Mouse (Mus musculus) ES-Bruce4 (cell line): ENCODE data around the gene Gm10282. TPM values are rescaled to one million over a fixed set of nuclear protein-coding genes. Genes with fewer than 3 reads are reported as not detected.

ENCODE experiments used
- H3K27ac ChIP-seq: 2 replicates; pipeline ENCODE4 v1.5.1; 2012; ENCODE audit warnings: low read length, inconsistent platforms; ENCODE audit not compliant: insufficient read depth
- H3K27me3 ChIP-seq: 2 replicates; pipeline ENCODE4 v1.6.1; 2012; ENCODE audit warnings: mild to moderate bottlenecking, low read length, inconsistent platforms; ENCODE audit not compliant: control insufficient read depth, poor library complexity, insufficient read depth, severe bottlenecking
- H3K36me3 ChIP-seq: 2 replicates; pipeline ENCODE4 v1.6.1; 2012; ENCODE audit warnings: inconsistent platforms, mild to moderate bottlenecking, low read length, moderate library complexity; ENCODE audit not compliant: control insufficient read depth, poor library complexity, insufficient read depth, severe bottlenecking
- H3K4me1 ChIP-seq: one replicate; pipeline ENCODE4 v1.8.1; 2011; ENCODE audit warnings: low read length; ENCODE audit not compliant: control insufficient read depth, insufficient read depth
- H3K4me3 ChIP-seq: 2 replicates; pipeline ENCODE4 v1.5.1; 2011; ENCODE audit warnings: low read depth, mild to moderate bottlenecking, low read length
- H3K9ac ChIP-seq: 2 replicates; pipeline ENCODE4 v1.6.1; 2012; ENCODE audit warnings: low read depth, mild to moderate bottlenecking, inconsistent platforms; ENCODE audit not compliant: poor library complexity, severe bottlenecking
- H3K9me3 ChIP-seq: replicated peaks from 2 replicates; pipeline ENCODE4 v1.6.1; 2012; ENCODE audit warnings: mild to moderate bottlenecking, low read length, inconsistent platforms; ENCODE audit not compliant: control insufficient read depth, poor library complexity, insufficient read depth, severe bottlenecking
- CTCF ChIP-seq: IDR thresholded peaks from one replicate; pipeline ENCODE4 v1.8.1; 2011; ENCODE audit warnings: low read depth, low read length
- EP300 ChIP-seq: IDR thresholded peaks from 2 replicates; pipeline ENCODE4 v1.6.1; 2011; ENCODE audit warnings: low read depth, low read length; ENCODE audit not compliant: insufficient read depth
- POLR2A ChIP-seq: IDR thresholded peaks from one replicate; pipeline ENCODE4 v1.8.1; 2011; ENCODE audit warnings: low read length; ENCODE audit not compliant: insufficient read depth
- polyA plus RNA-seq: library from polyadenylated mRNA; stranded (reverse); fragments of >200 nt; gene quantifications from 2 replicates; pipeline ENCODE4 v1.2.4, GENCODE M21; 2011; ENCODE audit warnings: low read depth; ENCODE audit not compliant: missing spikeins, insufficient read depth, insufficient read length

The Gm10282 gene
- polyA plus RNA-seq, 1 experiment: 4.5 TPM

- Histone ChIP-seq H3K9me3 (no peaks in the 10 kb centered on the region), H3K27me3 (no peaks in the 10 kb centered on the region), H3K4me1 (peaks cover 10% of the 10 kb centered on the region), H3K4me3 (no peak overlapping the region), H3K36me3 (peaks cover 33% of the 10 kb centered on the region), H3K9ac (peak overlapping the region; percentile 58), H3K27ac (peak overlapping the region; percentile 90)
- TF ChIP-seq CTCF (no peak), EP300 (no peak), POLR2A (no peak)
These were observed 12.8 kb upstream of the Gm10282 start for GRCm38 (mm10) chr8:72317741-72318301.

GRCm38 (mm10) chr8:72316053-72316695, 11.1 kb upstream of the Gm10282 start:
- no peak for TF ChIP-seq CTCF
- TF ChIP-seq EP300: peak; percentile 100
- no peak for TF ChIP-seq POLR2A
- peak overlapping the region; percentile 98 for H3K27ac ChIP-seq
- H3K9me3 ChIP-seq: no peaks in the 10 kb centered on the region
- no peak overlapping the region for H3K4me3 ChIP-seq
- H3K27me3 ChIP-seq: no peaks in the 10 kb centered on the region
- peaks cover 10% of the 10 kb centered on the region for H3K4me1 ChIP-seq
- peak overlapping the region; percentile 14; the same call in 1 of the 2 replicates for H3K9ac ChIP-seq
- peaks cover 18% of the 10 kb centered on the region for H3K36me3 ChIP-seq

GRCm38 (mm10) chr8:72312926-72313518, 8.0 kb upstream of the Gm10282 start:
- Histone ChIP-seq H3K27me3 (no peaks in the 10 kb centered on the region), H3K36me3 (no peaks in the 10 kb centered on the region)
- TF ChIP-seq EP300 (peak; percentile 69; the same call in 1 of the 2 replicates), CTCF (no peak)

DNA sequence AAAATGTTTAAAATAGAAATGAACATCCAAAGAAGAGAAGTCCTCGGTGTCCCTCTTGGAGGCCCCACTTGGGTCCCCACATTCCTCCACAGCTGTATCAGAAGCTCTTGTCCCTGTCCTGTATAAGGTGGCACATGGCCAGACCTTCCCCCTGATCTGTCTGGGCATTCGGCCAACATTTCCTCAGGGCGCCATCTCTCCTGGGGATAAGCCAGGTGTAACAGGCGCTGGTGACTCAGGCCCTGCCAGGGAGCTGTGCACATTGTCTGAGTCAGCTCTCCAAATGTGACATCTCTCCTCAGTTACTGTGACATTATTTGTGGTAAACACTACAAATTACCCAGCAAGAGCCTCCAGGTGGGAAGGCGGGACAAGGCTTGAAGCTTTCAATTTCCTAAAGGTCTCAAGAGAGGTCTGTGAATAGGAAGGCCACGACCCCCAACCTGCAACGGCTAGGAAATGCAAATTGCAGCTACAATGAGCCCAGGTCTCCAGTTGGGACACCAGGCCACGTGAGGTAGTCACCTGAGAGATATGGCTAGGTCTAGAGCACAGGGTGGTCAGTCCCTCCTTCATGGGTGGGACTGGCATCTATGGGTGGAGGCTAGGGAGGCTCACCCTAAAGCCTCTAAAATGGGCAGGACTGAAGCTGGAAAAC, 5.9 kb upstream of the Gm10282 start:
- H3K4me1 ChIP-seq: peaks cover 12% of the 10 kb centered on the region
- no peaks in the 10 kb centered on the region for H3K27me3 ChIP-seq
- TF ChIP-seq CTCF (no peak), EP300 (peak; percentile 100)
- no peaks in the 10 kb centered on the region for H3K36me3 ChIP-seq
- peak overlapping the region; percentile 89 for H3K27ac ChIP-seq
- no peak overlapping the region for H3K4me3 ChIP-seq
- H3K9ac ChIP-seq: no peak overlapping the region
- H3K9me3 ChIP-seq: no peaks in the 10 kb centered on the region

More at GRCm38 (mm10) chr8:72312926-72313518, 8.0 kb upstream of the Gm10282 start:
- Histone ChIP-seq H3K27ac (peak overlapping the region; percentile 5), H3K4me1 (peaks cover 16% of the 10 kb centered on the region), H3K9ac (no peak overlapping the region), H3K9me3 (no peaks in the 10 kb centered on the region), H3K4me3 (no peak overlapping the region)

DNA sequence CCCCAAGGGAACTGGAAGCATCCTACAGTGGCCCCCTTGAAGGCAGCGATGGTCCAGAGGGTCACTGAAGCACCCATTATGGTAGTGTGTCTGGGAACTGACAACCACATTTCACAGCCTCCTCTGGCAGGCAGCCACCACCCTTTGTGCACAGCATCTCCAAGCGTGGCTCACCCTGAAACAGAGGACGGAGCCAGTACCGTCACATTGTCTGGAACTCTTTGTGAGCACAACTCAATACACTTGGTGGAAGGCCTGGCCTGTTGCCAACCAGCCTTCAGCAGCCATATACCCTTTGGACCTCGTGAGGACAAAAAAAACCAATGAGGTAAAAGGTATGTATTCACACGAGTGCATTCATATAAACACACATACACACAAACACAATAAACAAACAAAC, 3.2 kb upstream of the Gm10282 start:
- no peaks in the 10 kb centered on the region for H3K36me3 ChIP-seq
- no peak for TF ChIP-seq CTCF
- TF ChIP-seq EP300: no peak
- no peak for TF ChIP-seq POLR2A
- no peak overlapping the region for H3K9ac ChIP-seq
- H3K4me3 ChIP-seq: no peak overlapping the region
- peaks cover 13% of the 10 kb centered on the region for H3K4me1 ChIP-seq
- H3K9me3 ChIP-seq: no peaks in the 10 kb centered on the region
- no peak overlapping the region for H3K27ac ChIP-seq
- H3K27me3 ChIP-seq: no peaks in the 10 kb centered on the region
